Mouse (Mus musculus) lung, postnatal 0 days (tissue): ENCODE results near the gene Ythdf2.

Experiments
- CTCF ChIP-seq: IDR thresholded peaks from 2 replicates; pipeline ENCODE4 v1.5.1; 2016; ENCODE audit warnings: antibody characterized with exemption, mild to moderate bottlenecking
- EP300 ChIP-seq: IDR thresholded peaks from 2 replicates; pipeline ENCODE4 v1.6.1; 2016; ENCODE audit warnings: antibody characterized with exemption, mild to moderate bottlenecking, control low read depth

DNA sequence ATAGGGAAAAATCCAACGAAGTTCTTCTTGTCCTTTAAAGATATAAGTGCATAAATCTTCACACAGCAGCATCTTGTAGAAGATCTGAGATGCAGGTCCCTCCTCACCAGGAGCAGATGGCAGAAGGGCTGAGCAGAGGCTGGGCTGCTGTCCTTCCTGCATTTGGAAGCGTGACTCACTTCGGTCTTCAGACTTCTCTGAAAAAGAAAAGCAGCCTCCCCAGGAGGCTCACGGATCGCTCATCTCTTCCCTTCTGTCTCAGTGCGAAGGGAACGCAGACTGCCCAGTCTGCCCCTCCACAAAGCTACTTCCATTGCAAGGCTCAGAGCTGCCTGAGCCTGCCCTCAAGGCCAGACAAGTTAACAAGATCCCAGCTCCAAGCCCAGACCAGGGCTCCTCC, 41.2 kb downstream of the Ythdf2 start:
- no peak for TF ChIP-seq EP300
- TF ChIP-seq CTCF = no peak
